Mouse (Mus musculus) forebrain, embryonic 11.5 days (tissue): ENCODE data around the gene Isyna1. TPM values are rescaled to one million over a fixed set of nuclear protein-coding genes. Genes with fewer than 3 reads are reported as not detected.

Experiments
- ATAC-seq: fragments of 200-750 bp; cut with Nextera tagmentation; replicated peaks from 2 replicates; pipeline ENCODE4 v1.8.0; 2017; ENCODE audit warnings: moderate TSS enrichment; ENCODE audit not compliant: low FRiP score
- DNase-seq: peaks from one replicate; pipeline ENCODE4 v3.0.0-alpha.2; 2017; ENCODE audit warnings: low spot score
- H3K27ac ChIP-seq: fragments of 300-500 bp; sonication (generic); 2 replicates; pipeline ENCODE4 v1.5.1; 2014; ENCODE audit warnings: low read depth, low read length
- H3K27me3 ChIP-seq: fragments of 300-500 bp; sonication (generic); 2 replicates; pipeline ENCODE4 v1.6.1; 2014; ENCODE audit warnings: mild to moderate bottlenecking, low read length, mixed read lengths; ENCODE audit not compliant: control insufficient read depth, insufficient read depth
- H3K36me3 ChIP-seq: fragments of 300-500 bp; sonication (generic); 2 replicates; pipeline ENCODE4 v1.6.1; 2014; ENCODE audit warnings: mild to moderate bottlenecking, low read length, moderate library complexity, mixed read lengths; ENCODE audit not compliant: control insufficient read depth, insufficient read depth
- H3K4me1 ChIP-seq: fragments of 300-500 bp; sonication (generic); replicated peaks from 2 replicates; pipeline ENCODE4 v1.6.1; 2014; ENCODE audit warnings: low read length, mixed read lengths; ENCODE audit not compliant: control insufficient read depth, insufficient read depth
- H3K4me2 ChIP-seq: fragments of 300-500 bp; sonication (generic); 2 replicates; pipeline ENCODE4 v1.6.1; 2014; ENCODE audit warnings: low read depth, mild to moderate bottlenecking, low read length, moderate library complexity, mixed read lengths; ENCODE audit not compliant: severe bottlenecking
- H3K4me3 ChIP-seq: fragments of 300-500 bp; sonication (generic); 2 replicates; pipeline ENCODE4 v1.5.1; 2014; ENCODE audit warnings: low read depth, low read length
- H3K9ac ChIP-seq: fragments of 300-500 bp; sonication (generic); 2 replicates; pipeline ENCODE4 v1.6.1; 2014; ENCODE audit warnings: low read length
- H3K9me3 ChIP-seq: fragments of 300-500 bp; sonication (generic); 2 replicates; pipeline ENCODE4 v1.6.1; 2016; ENCODE audit warnings: low read length, mixed read lengths; ENCODE audit not compliant: control insufficient read depth
- WGBS: fragments of 180-500 bp; shearing (Covaris S2); extraction: QIAGEN DNeasy Blood & Tissue Kit; methylation state at CpG from one replicate; pipeline ENCODE4 v1.1.7; 2014; 5-methylcytosine and 5-hydroxymethylcytosine counted together
- polyA plus RNA-seq: library from polyadenylated mRNA; unstranded; fragments of >200 nt; fragmentation: Nextera tagmentation; extraction: Ambion mirVana; gene quantifications from 2 replicates; pipeline ENCODE4 v1.2.1, GENCODE M21; 2014

The Isyna1 gene
- polyA plus RNA-seq = 98.1 and 109 TPM in 2 replicates

GRCm38 (mm10) chr8:70593961-70594609 lies at the start of gene Isyna1:
Gene Isyna1, plus strand, starts transcription at chr8:70594373.
- Histone ChIP-seq H3K4me3 (peak within 1 kb of the TSS; percentile 62), H3K9ac (peak within 1 kb of the TSS; percentile 71), H3K9me3 (no peaks in the 10 kb centered on the region), H3K36me3 (no peaks in the 10 kb centered on the region; the same call in 1 of the 2 replicates), H3K4me1 (peaks cover 31% of the 10 kb centered on the region), H3K27ac (peak within 1 kb of the TSS; percentile 46), H3K4me2 (peak within 1 kb of the TSS; percentile 96), H3K27me3 (no peaks in the 10 kb centered on the region; the same call in 1 of the 2 replicates)
- peak; percentile 96 for DNase-seq
- under 1% methylated on average over 39 of the region's 40 CpGs for WGBS
- ATAC-seq = peak; percentile 82

- Histone ChIP-seq H3K9me3 (no peaks in the 10 kb centered on the region), H3K4me1 (no peaks in the 10 kb centered on the region), H3K4me3 (no peak overlapping the region), H3K9ac (no peak overlapping the region), H3K4me2 (no peak overlapping the region), H3K27ac (no peak overlapping the region), H3K36me3 (no peaks in the 10 kb centered on the region), H3K27me3 (no peaks in the 10 kb centered on the region)
- WGBS = 88% methylated on average over 4 of the region's 4 CpGs
- no peak for DNase-seq
- ATAC-seq = no peak
Measured at GRCm38 (mm10) chr8:70546412-70546811, 47.8 kb upstream of the Isyna1 start.

- H3K27ac ChIP-seq = no peak overlapping the region
- WGBS = 89% methylated on average over 6 of the region's 6 CpGs
- H3K4me2 ChIP-seq = no peak overlapping the region
- DNase-seq (no peak), ATAC-seq (no peak)
- H3K9ac ChIP-seq = no peak overlapping the region
- no peaks in the 10 kb centered on the region for H3K4me1 ChIP-seq
- H3K36me3 ChIP-seq = no peaks in the 10 kb centered on the region
- H3K9me3 ChIP-seq = no peaks in the 10 kb centered on the region
- H3K4me3 ChIP-seq = no peak overlapping the region
- H3K27me3 ChIP-seq = no peaks in the 10 kb centered on the region
Measured at GRCm38 (mm10) chr8:70547762-70548161, 46.4 kb upstream of the Isyna1 start.

GRCm38 (mm10) chr8:70549412-70550184 lies 44.6 kb upstream of the Isyna1 start:
- 97% methylated on average over 10 of the region's 10 CpGs for WGBS
- Histone ChIP-seq H3K9me3 (no peaks in the 10 kb centered on the region), H3K27ac (no peak overlapping the region), H3K4me3 (no peak overlapping the region), H3K4me2 (no peak overlapping the region), H3K9ac (no peak overlapping the region), H3K36me3 (no peaks in the 10 kb centered on the region), H3K27me3 (no peaks in the 10 kb centered on the region), H3K4me1 (no peaks in the 10 kb centered on the region)
- ATAC-seq (no peak), DNase-seq (no peak)

GRCm38 (mm10) chr8:70551558-70552161 lies 42.5 kb upstream of the Isyna1 start:
- no peak for DNase-seq
- H3K9me3 ChIP-seq = no peaks in the 10 kb centered on the region
- 89% methylated on average over 3 of the region's 3 CpGs for WGBS
- no peaks in the 10 kb centered on the region for H3K27me3 ChIP-seq
- H3K27ac ChIP-seq = no peak overlapping the region
- ATAC-seq = no peak
- H3K9ac ChIP-seq = no peak overlapping the region
- H3K36me3 ChIP-seq = no peaks in the 10 kb centered on the region
- no peak overlapping the region for H3K4me3 ChIP-seq
- no peaks in the 10 kb centered on the region for H3K4me1 ChIP-seq
- H3K4me2 ChIP-seq = no peak overlapping the region

- 90% methylated on average over 1 of the region's 1 CpGs for WGBS
Measured at GRCm38 (mm10) chr8:70552836-70553235, 41.3 kb upstream of the Isyna1 start.

GRCm38 (mm10) chr8:70553740-70554139 lies 40.4 kb upstream of the Isyna1 start:
- Histone ChIP-seq H3K27ac (no peak overlapping the region), H3K27me3 (no peaks in the 10 kb centered on the region), H3K36me3 (no peaks in the 10 kb centered on the region), H3K9ac (no peak overlapping the region), H3K4me3 (no peak overlapping the region), H3K4me1 (no peaks in the 10 kb centered on the region), H3K4me2 (no peak overlapping the region), H3K9me3 (no peaks in the 10 kb centered on the region)
- ATAC-seq = no peak
- no peak for DNase-seq

More at GRCm38 (mm10) chr8:70552836-70553235, 41.3 kb upstream of the Isyna1 start:
- Histone ChIP-seq H3K4me1 (no peaks in the 10 kb centered on the region), H3K9me3 (no peaks in the 10 kb centered on the region), H3K27me3 (no peaks in the 10 kb centered on the region), H3K27ac (no peak overlapping the region), H3K36me3 (no peaks in the 10 kb centered on the region), H3K9ac (no peak overlapping the region), H3K4me3 (no peak overlapping the region), H3K4me2 (no peak overlapping the region)
- DNase-seq (no peak), ATAC-seq (no peak)

- H3K9me3 ChIP-seq = no peaks in the 10 kb centered on the region
- H3K27me3 ChIP-seq = no peaks in the 10 kb centered on the region
- no peaks in the 10 kb centered on the region for H3K4me1 ChIP-seq
- no peak overlapping the region for H3K4me3 ChIP-seq
- no peak overlapping the region for H3K9ac ChIP-seq
- 90% methylated on average over 4 of the region's 4 CpGs for WGBS
- H3K27ac ChIP-seq = no peak overlapping the region
- no peak overlapping the region for H3K4me2 ChIP-seq
- no peaks in the 10 kb centered on the region for H3K36me3 ChIP-seq
- no peak for DNase-seq
- no peak for ATAC-seq
Measured at GRCm38 (mm10) chr8:70555079-70555747, 39.0 kb upstream of the Isyna1 start.
